Mouse (Mus musculus): ENCODE measurements around the gene Gm10715.
A peak's percentile ranks its signal among the peaks of the same experiment; 100 is the strongest.
"Not testable (repeated sequence)": the region's sequence is repeated elsewhere in the genome, so short reads cannot be mapped to it uniquely, and the experiment has no call there.

Gene Gm10715

DNA sequence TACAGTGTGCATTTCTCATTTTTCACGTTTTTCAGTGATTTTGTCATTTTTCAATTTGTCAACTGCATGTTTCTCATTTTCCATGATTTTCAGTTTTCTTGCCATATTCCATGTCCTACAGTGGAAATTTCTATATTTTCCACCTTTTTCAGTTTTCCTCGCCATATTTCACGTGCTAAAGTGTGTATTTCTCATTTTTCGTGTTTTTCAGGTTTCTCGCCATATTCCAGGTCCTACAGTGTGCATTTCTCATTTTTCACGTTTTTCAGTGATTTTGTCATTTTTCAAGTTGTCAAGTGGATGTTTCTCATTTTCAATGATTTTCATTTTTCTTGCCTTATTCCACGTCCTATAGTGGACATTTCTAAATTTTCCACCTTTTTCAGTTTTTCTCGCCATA is at the start of gene Gm10715:
Gene Gm10715, plus strand, starts transcription at position 301 of the 400 bp plus-strand sequence.
- not testable (repeated sequence) for DNase-seq

DNA sequence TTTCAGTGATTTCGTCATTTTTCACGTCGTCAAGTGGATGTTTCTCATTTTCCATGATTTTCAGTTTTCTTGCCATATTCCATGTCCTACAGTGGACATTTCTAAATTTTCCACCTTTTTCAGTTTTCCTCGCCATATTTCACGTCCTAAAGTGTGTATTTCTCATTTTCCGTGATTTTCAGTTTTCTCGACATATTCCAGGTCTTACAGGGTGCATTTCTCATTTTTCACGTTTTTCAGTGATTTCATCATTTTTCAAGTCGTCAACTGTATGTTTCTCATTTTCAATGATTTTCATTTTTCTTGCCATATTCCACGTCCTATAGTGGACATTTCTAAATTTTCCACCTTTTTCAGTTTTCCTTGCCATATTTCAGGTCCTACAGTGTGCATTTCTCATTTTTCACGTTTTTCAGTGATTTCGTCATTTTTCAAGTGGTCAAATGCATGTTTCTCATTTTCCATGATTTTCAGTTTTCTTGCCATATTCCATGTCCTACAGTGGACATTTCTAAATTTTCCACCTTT is 36.2 kb upstream of the Gm10715 start, which contains the start of gene Gm10722:
Gene Gm10722, plus strand, starts transcription at position 478 of the 528 bp plus-strand sequence.
- peak in 1 of 2 experiments; percentile 3 for DNase-seq

DNA sequence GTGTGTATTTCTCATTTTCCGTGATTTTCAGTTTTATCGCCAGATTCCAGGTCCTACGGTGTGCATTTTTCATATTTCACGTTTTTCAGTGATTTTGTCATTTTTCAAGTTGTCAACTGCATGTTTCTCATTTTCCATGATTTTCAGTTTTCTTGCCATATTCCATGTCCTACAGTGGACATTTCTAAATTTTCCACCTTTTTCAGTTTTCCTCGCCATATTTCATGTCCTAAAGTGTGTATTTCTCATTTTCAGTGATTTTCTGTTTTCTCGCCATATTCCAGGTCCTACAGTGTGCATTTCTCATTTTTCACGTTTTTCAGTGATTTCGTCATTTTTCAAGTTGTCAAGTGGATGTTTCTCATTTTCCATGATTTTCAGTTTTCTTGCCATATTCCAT is 35.7 kb upstream of the Gm10715 start:
- DNase-seq: peak in 1 of 2 experiments; percentile 3

DNA sequence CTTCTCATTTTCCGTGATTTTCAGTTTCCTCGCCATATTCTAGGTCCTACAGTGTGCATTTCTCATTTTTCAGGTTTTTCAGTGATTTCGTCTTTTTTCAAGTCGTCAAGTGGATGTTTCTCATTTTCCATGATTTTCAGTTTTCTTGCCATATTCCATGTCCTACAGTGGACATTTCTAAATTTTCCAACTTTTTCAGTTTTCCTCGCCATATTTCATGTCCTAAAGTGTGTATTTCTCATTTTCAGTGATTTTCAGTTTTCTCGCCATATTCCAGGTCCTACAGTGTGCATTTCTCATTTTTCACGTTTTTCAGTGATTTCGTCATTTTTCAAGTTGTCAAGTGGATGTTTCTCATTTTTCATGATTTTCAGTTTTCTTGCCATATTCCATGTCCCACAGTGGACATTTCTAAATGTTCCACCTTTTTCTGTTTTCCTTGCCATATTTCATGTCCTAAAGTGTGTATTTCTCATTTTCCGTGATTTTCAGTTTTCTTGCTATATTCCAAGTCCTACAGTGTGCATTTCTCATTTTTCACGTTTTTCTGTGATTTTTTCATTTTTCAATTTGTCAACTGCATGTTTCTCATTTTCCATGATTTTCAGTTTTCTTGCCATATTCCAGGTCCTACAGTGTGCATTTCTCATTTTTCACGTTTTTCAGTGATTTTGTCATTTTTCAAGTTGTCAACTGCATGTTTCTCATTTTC is 34.6 kb upstream of the Gm10715 start:
- DNase-seq: peak; percentile 79 to 91

DNA sequence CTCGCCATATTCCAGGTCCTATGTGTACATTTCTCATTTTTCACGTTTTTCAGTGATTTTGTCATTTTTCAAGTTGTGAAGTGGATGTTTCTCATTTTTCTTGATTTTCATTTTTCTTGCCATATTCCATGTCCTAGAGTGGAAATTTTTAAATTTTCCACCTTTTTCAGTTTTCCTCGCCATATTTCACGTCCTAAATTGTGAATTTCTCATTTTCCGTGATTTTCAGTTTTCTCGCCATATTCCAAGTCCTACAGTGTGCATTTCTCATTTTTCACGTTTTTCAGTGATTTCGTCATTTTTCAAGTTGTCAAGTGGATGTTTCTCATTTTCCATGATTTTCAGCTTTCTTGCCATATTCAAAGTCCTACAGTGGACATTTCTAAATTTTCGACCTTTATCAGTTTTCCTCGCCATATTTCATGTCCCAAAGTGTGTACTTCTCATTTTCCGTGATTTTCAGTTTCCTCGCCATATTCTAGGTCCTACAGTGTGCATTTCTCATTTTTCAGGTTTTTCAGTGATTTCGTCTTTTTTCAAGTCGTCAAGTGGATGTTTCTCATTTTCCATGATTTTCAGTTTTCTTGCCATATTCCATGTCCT is 33.8 kb upstream of the Gm10715 start, which contains the start of gene Gm11168:
Gene Gm11168, plus strand, starts transcription at position 553 of the 603 bp plus-strand sequence.
- not testable (repeated sequence) for DNase-seq

DNA sequence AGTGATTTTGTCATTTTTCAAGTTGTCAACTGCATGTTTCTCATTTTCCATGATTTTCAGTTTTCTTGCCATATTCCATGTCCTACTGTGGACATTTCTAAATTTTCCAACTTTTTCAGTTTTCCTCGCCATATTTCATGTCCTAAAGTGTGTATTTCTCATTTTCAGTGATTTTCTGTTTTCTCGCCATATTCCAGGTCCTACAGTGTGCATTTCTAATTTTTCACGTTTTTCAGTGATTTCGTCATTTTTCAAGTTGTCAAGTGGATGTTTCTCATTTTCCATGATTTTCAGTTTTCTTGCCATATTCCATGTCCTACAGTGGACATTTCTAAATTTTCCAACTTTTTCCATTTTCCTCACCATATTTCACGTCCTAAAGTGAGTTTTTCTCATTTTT is 30.5 kb upstream of the Gm10715 start:
- not testable (repeated sequence) for DNase-seq

DNA sequence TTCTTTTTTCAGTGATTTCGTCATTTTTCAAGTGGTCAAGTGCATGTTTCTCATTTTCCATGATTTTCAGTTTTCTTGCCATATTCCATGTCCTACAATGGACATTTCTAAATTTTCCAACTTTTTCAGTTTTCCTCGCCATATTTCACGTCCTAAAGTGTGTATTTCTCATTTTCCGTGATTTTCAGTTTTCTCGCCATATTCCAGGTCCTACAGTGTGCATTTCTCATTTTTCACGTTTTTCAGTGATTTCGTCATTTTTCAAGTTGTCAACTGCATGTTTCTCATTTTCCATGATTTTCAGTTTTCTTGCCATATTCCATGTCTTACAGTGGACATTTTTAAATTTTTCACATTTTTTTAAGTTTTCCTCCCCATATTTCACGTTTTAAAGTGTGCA is 30.0 kb upstream of the Gm10715 start:
- peak; percentile 20 to 80 for DNase-seq

DNA sequence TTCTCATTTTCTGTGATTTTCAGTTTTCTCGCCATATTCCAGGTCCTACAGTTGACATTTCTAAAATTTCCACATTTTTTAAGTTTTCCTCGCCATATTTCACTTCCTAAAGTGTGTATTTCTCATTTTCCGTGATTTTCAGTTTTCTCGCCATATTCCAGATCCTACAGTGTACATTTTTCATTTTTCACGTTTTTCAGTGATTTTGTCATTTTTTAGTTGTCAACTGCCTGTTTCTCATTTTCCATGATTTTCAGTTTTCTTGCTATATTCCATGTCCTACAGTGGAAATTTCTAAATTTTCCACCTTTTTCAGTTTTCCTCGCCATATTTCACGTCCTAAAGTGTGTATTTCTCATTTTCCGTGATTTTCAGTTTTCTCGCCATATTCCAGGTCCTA is 29.4 kb upstream of the Gm10715 start:
- not testable (repeated sequence) for DNase-seq

DNA sequence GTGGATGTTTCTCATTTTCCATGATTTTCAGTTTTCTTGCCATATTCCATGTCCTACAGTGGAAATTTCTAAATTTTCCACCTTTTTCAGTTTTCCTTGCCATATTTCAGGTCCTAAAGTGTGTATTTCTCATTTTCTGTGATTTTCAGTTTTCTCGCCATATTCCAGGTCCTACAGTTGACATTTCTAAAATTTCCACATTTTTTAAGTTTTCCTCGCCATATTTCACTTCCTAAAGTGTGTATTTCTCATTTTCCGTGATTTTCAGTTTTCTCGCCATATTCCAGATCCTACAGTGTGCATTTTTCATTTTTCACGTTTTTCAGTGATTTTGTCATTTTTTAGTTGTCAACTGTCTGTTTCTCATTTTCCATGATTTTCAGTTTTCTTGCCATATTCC is 27.3 kb upstream of the Gm10715 start:
- not testable (repeated sequence) for DNase-seq

DNA sequence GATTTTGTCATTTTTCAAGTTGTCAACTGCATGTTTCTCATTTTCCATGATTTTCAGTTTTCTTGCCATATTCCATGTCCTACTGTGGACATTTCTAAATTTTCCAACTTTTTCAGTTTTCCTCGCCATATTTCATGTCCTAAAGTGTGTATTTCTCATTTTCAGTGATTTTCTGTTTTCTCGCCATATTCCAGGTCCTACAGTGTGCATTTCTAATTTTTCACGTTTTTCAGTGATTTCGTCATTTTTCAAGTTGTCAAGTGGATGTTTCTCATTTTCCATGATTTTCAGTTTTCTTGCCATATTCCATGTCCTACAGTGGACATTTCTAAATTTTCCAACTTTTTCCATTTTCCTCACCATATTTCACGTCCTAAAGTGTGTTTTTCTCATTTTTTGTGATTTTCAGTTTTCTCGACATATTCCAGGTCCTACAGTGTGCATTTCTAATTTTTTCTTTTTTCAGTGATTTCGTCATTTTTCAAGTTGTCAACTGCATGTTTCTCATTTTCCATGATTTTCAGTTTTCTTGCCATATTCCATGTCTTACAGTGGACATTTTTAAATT is 24.5 kb upstream of the Gm10715 start:
- DNase-seq: not testable (repeated sequence)

DNA sequence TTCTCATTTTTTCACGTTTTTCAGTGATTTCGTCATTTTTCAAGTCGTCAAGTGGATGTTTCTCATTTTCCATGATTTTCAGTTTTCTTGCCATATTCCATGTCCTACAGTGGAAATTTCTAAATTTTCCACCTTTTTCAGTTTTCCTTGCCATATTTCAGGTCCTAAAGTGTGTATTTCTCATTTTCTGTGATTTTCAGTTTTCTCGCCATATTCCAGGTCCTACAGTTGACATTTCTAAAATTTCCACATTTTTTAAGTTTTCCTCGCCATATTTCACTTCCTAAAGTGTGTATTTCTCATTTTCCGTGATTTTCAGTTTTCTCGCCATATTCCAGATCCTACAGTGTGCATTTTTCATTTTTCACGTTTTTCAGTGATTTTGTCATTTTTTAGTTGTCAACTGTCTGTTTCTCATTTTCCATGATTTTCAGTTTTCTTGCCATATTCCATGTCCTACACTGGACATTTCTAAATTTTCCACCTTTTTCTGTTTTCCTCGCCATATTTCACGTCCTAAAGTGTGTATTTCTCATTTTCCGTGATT is 23.9 kb upstream of the Gm10715 start, which contains the start of gene Gm10721:
Gene Gm10721, plus strand, starts transcription at position 408 of the 547 bp plus-strand sequence.
- DNase-seq: not testable (repeated sequence)

DNA sequence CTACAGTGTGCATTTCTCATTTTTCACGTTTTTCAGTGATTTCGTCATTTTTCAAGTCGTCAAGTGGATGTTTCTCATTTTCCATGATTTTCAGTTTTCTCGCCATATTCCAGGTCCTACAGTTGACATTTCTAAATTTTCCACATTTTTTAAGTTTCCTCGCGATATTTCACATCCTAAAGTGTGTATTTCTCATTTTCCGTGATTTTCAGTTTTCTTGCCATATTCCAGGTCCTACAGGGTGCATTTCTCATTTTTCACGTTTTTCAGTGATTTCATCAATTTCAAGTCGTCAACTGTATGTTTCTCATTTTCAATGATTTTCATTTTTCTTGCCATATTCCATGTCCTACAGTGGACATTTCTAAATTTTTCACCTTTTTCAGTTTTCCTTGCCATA is 21.3 kb upstream of the Gm10715 start, which contains the start of gene Gm10720:
Gene Gm10720, plus strand, starts transcription at position 301 of the 400 bp plus-strand sequence.
- DNase-seq: not testable (repeated sequence)

DNA sequence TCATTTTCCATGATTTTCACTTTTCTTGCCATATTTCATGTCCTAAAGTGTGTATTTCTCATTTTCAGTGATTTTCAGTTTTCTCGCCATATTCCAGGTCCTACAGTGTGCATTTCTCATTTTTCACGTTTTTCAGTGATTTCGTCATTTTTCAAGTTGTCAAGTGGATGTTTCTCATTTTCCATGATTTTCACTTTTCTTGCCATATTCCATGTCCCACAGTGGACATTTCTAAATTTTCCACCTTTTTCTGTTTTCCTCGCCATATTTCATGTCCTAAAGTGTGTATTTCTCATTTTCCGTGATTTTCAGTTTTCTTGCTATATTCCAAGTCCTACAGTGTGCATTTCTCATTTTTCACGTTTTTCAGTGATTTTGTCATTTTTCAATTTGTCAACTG is 20.8 kb upstream of the Gm10715 start:
- not testable (repeated sequence) for DNase-seq

DNA sequence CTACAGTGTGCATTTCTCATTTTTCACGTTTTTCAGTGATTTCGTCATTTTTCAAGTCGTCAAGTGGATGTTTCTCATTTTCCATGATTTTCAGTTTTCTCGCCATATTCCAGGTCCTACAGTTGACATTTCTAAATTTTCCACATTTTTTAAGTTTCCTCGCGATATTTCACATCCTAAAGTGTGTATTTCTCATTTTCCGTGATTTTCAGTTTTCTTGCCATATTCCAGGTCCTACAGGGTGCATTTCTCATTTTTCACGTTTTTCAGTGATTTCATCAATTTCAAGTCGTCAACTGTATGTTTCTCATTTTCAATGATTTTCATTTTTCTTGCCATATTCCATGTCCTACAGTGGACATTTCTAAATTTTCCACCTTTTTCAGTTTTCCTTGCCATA is 19.6 kb upstream of the Gm10715 start, which contains the start of gene Gm10719:
Gene Gm10719, plus strand, starts transcription at position 301 of the 400 bp plus-strand sequence.
- not testable (repeated sequence) for DNase-seq

DNA sequence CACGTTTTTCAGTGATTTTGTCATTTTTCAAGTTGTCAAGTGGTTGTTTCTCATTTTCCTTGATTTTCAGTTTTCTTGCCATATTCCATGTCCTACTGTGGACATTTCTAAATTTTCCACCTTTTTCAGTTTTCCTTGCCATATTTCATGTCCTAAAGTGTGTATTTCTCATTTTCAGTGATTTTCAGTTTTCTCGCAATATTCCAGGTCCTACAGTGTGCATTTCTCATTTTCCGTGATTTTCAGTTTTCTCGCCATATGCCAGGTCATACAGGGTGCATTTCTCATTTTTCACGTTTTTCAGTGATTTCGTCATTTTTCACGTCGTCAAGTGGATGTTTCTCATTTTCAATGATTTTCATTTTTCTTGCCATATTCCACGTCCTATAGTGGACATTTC is 17.7 kb upstream of the Gm10715 start:
- peak in 1 of 2 experiments; percentile 5 for DNase-seq

DNA sequence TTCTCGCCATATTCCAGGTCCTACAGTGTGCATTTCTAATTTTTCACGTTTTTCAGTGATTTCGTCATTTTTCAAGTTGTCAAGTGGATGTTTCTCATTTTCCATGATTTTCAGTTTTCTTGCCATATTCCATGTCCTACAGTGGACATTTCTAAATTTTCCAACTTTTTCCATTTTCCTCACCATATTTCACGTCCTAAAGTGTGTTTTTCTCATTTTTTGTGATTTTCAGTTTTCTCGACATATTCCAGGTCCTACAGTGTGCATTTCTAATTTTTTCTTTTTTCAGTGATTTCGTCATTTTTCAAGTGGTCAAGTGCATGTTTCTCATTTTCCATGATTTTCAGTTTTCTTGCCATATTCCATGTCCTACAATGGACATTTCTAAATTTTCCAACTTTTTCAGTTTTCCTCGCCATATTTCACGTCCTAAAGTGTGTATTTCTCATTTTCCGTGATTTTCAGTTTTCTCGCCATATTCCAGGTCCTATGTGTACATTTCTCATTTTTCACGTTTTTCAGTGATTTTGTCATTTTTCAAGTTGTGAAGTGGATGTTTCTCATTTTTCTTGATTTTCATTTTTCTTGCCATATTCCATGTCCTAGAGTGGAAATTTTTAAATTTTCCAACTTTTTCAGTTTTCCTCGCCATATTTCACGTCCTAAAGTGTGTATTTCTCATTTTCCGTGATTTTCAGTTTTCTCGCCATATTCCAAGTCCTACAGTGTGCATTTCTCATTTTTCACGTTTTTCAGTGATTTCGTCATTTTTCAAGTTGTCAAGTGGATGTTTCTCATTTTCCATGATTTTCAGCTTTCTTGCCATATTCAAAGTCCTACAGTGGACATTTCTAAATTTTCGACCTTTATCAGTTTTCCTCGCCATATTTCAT is 16.6 kb upstream of the Gm10715 start:
- DNase-seq: peak; percentile 29 to 41

DNA sequence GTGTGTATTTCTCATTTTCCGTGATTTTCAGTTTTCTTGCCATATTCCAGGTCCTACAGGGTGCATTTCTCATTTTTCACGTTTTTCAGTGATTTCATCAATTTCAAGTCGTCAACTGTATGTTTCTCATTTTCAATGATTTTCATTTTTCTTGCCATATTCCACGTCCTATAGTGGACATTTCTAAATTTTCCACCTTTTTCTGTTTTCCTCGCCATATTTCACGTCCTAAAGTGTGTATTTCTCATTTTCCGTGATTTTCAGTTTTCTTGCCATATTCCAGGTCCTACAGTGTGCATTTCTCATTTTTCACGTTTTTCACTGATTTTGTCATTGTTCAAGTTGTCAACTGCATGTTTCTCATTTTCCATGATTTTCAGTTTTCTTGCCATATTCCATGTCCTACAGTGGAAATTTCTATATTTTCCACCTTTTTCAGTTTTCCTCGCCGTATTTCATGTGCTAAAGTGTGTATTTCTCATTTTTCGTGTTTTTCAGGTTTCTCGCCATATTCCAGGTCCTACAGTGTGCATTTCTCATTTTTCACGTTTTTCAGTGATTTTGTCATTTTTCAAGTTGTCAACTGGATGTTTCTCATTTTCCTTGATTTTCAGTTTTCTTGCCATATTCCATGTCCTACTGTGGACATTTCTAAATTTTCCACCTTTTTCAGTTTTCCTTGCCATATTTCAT is 14.2 kb upstream of the Gm10715 start:
- peak; percentile 34 to 60 for DNase-seq

DNA sequence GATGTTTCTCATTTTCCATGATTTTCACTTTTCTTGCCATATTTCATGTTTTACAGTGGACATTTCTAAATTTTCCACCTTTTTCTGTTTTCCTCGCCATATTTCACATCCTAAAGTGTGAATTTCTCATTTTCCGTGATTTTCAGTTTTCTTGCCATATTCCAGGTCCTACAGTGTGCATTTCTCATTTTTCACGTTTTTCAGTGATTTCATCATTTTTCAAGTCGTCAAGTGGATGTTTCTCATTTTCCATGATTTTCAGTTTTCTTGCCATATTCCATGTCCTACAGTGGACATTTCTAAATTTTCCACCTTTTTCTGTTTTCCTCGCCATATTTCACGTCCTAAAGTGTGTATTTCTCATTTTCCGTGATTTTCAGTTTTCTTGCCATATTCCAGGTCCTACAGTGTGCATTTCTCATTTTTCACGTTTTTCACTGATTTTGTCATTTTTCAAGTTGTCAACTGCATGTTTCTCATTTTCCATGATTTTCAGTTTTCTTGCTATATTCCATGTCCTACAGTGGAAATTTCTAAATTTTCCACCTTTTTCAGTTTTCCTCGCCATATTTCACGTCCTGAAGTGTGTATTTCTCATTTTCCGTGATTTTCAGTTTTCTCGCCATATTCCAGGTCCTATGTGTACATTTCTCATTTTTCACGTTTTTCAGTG is 13.2 kb upstream of the Gm10715 start, which contains the start of gene Gm10718:
Gene Gm10718, plus strand, starts transcription at position 236 of the 673 bp plus-strand sequence.
- peak in 1 of 2 experiments; percentile 1 for DNase-seq

DNA sequence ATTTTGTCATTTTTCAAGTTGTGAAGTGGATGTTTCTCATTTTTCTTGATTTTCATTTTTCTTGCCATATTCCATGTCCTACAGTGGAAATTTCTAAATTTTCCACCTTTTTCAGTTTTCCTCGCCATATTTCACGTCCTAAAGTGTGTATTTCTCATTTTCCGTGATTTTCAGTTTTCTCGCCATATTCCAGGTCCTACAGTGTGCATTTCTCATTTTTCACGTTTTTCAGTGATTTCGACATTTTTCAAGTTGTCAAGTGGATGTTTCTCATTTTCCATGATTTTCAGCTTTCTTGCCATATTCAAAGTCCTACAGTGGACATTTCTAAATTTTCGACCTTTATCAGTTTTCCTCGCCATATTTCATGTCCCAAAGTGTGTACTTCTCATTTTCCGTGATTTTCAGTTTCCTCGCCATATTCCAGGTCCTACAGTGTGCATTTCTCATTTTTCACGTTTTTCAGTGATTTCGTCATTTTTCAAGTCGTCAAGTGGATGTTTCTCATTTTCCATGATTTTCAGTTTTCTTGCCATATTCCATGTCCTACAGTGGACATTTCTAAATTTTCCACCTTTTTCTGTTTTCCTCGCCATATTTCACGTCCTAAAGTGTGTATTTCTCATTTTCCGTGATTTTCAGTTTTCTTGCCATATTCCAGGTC is 12.6 kb upstream of the Gm10715 start:
- peak; percentile 14 to 55 for DNase-seq

All from cerebellum, adult 18-20 months (tissue).